Mouse (Mus musculus) adrenal gland, postnatal 14 days (tissue): ENCODE data around the gene Il18rap. TPM values are rescaled to one million over a fixed set of nuclear protein-coding genes. Genes with fewer than 3 reads are reported as not detected.
A peak's percentile ranks its signal among the peaks of the same experiment; 100 is the strongest.

ENCODE experiments used
- DNase-seq: peaks from one replicate; pipeline ENCODE4 v3.0.0; 2021; ENCODE audit warnings: mixed read lengths
- long read RNA-seq, 2 experiments: library from polyadenylated mRNA; stranded (forward); transcript quantifications; one replicate each; pipeline ENCODE4 v2.0.0; 2021
- total RNA-seq: library from RNA; stranded (reverse); gene quantifications from 2 replicates; pipeline ENCODE4 v1.2.3, GENCODE M21; 2021

The Il18rap gene
- 0.37 and 1.5 TPM in 2 replicates for total RNA-seq
- long read RNA-seq, experiment 1: 0 reads
- long read RNA-seq, experiment 2: 0 reads

DNA sequence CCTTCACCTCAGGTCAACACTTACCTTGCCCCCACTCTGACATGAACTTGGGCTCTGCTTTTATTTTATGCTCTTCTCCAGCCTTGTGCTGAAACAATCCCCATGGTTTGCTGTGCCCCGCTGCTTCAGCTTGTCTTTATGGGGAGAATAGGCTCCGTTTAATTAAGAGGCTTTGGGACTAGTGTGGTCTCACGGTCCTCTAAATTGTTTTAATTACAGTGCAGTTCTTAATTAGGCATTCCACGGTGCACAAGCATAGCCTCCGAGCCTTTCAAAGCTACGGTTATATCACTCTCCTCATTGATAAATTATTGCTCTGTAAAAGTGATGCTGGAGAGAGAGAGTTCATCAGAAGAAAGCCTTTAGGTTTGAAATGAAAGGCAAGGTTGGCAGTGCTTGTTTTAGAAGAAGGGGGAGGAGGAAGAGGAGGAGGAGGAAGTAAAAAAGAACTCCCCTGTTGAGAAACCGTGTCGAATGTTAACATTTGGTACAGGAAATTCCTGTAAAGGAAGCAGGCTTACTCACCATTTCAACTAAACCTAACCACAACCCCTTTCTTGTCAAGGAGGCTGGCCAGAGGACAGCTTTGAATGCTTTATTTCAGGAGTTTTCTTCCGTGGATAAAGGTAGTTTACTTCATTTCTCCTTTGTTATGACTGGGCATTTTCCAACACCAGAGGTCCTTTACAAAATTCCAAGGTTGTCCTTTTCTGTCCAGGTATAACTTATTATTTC is at the start of gene Il18rap:
TSS of gene Il18rap (plus strand) at position 512 of the 735 bp plus-strand sequence.
- DNase-seq: no peak

DNA sequence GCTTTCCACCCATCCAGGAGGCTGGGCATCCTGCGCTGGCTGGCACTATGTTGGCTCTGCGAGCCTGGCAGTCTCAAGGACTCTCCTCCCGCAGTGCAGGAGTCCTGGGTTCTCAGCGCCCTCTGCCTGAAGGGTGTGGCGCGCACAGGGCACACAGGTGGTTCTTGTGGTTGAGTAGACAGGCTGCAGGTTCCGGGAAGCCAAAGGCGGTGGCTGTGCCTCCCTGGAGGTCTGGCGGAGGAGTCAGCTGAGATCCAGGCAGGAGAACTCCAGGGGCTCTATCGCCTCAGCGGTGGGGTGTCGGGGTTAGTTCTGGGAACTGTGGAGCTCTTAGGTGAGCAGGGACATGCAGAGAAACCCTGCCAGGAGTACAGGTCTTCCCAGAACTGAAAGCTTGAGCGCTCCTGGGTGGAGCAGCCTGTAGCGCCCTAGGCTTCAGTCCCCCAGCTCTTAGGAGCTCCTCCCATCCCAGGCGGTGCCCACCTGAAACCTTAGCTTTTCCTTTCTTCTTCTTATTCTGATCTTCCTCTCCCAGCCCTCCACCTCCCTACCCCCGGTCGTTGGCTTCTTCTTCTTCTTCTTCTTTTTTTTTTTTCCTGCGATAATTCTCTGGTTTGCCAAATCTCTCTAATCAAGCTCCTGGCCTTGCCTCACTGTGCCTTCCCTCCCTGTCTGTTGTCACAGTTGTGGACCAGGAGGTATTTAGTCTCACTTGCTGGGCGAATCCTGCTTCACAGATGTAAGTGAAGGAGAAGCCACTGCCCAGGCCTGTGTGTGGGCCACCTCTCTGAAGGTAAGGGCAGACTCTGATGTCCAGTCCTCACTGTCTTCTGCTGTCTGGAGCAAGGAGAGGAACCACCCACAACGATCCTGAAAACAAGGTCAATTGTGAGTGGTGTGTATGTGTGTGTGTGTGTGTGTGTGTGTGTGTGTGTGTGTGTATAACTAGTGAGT is 49.4 kb upstream of the Il18rap start, which contains the start of gene Il18r1:
TSS of gene Il18r1 (plus strand) at position 76 of the 954 bp plus-strand sequence.
- DNase-seq: peak; percentile 18

DNA sequence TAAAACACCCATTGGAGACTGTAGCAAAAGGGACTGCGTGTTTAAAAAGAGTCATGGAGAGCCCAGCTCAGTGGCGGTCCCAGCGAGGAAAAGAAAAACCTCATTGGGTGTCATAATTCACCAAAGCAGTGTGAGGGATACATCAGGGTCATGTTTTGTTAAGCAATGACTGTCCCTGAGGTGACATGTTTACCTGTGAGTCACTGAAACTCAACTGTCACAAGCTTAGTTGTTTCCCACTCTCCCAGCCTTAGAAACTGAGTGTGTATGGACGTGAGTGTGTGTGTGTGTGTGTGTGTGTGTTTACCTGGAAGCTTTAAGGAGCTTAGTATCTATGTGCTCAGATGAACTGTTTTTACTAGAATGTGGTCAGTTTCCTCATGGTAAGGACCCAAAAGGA is 47.9 kb upstream of the Il18rap start:
- no peak for DNase-seq

DNA sequence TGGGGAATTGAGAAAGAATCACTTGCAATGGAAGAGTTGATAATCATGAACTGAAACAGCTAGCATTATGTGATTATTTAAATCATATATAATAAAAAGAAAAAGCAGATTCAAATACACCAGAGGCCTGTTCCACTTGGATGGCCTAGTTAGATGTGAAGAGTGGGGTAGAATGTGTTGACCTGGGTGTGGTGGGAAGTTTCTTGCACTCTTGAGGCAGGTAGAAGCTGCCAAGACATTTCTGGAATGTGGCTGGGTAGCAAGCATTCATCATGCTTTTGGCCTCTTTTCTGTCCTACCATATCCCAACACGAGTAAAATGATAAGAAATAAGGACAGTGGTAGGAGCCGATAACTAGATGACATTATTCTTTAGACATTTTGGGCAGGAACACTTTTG is 46.4 kb upstream of the Il18rap start:
- no peak for DNase-seq

DNA sequence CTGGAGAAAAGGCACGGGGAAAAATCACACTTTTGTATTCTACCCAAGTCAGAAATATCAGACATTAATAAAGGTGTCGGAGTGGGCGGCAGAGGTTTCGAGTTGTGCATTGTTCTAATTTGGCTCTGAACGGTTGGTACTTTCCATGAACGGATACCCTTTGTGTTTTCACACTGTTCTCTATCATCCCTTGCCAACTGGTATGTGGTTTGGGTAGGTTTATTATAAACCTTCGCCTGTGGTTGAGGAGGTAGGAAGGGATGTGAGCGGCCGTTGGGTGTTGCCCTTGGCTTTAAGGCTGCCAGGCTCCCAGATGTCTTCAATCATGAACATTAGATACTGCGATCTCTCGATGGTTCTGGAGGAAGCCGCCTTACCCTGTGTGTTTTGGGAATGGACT is 45.3 kb upstream of the Il18rap start:
- DNase-seq: no peak

DNA sequence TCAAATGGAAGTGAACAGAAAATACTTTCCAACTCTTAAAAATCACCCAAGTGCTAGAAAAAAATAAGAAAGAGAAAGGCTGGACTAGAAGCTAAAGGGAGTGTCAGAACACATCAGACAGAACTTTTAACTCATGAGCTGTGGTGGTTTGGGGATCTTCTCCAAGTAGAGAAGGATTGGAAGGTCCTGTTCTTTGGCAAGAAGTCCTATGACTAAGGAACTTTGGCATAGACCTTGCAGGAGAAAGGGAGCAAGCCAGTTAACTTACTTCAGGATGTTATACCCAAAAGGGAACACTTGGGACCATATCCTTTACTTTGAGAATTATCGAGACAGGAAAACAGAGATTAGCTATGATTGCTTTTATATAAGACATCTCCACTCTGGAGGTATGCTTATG is 42.8 kb upstream of the Il18rap start:
- no peak for DNase-seq

DNA sequence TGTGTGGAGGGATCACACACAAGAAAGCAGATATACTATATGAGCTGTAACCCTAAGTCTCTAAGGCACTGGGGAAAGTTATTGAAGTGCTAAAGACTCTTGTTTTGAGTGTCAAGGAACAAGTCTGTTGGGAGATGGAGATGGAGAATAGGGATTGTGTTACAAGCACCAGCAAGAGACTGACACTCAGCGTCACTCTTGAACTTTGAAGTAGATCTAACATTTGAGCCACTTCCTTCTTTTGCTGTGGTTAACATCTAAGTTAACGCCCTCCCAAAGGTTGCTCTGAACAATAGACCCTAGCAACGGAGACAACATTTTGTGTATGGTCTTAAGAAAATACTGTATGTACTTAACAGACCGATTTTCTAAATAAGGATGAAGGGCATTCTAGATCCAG is 41.5 kb upstream of the Il18rap start:
- DNase-seq: no peak

DNA sequence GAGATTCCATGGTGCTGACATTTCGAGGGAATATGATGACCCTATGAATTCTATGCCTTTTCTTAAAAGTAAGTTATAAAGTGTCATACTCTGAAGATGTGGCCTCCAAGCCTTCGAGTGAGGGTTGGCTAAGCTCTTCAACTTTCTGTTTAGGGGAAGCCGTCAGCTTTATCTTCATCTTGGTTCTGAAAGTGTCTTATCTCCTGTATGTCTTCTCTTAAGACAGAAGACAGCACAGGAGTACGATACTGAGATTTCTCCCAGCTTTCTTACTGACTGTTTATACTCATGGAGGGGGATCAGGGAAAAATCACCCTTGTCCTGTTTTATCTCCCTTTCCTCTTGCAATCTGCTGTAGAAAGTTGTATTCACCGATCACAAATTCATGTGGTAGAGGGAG is 40.8 kb upstream of the Il18rap start:
- no peak for DNase-seq

DNA sequence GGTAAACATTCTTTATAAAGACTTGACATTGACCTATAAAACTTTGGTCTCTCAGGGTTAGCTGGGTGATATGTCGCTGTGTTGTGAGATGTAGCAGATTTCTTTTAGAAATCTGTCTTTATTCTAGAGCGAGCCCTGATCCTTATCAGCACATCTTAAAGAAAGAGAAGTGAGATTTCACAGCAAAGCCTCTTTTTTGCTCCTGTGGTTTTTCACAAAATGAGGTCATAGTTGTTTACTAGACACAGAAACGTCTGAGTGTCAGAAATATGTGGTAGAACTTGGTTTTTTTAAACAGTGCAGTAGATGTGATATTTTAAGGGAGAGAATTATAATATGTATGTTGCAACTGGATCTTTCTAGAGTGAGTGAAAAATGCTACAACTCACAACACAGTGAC is 39.5 kb upstream of the Il18rap start:
- no peak for DNase-seq

DNA sequence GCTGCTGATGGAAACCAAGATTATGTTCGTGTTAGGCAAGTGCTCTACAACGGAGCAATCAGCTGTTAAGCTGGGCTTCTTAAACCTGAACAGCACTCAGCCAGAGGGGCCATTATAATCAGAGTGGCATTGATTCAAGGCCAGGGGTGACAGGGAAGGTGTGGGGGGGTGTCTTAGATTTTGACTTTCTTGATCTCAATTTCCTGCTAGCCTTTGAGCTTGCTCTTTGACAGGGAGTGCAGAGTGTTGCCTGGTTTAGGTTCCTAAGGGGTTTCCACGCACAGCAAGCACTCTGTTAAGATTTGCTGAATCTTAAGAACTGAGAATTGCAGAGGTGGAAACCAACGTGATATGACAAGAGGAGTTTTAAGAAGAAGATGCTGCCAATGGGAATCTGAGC is 38.4 kb upstream of the Il18rap start:
- no peak for DNase-seq

DNA sequence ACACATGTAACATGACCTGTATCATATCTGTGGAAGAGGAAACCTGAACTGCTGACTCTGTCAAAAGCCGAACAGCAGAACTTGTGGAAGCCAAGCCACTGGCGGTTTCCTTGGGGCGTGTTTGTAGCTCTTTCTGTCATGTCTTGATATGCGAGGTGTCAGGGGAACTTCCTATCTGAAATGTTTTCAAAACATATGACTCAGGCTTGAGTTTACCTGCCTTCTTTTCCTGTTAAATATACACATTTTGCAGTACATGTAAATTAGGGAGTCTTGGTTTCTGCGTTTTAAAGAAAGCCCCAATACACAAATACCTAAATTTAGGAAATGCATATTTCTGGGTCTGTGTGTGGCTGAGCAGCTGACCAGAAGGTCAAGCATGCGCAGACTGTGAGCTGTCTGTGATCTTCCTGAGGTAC is 35.6 kb upstream of the Il18rap start:
- no peak for DNase-seq

DNA sequence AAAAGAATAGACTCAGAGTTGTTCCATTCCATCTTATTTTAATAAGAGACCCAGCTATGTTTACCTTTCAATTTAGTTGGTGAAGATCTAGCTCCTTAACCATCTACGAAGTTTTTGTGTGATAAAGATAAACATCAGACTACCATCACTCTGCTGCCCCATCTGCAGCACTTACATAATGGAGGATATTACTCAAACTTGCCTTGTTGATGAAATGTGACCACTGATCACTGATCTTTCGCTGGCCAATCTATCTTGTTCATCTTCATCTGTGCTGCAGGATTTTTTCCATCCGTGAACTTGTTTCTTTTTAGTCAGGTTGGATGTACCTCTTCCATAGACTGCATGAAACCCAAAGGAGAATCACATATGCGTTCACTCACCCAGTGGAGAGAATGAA is 20.6 kb upstream of the Il18rap start:
- no peak for DNase-seq

DNA sequence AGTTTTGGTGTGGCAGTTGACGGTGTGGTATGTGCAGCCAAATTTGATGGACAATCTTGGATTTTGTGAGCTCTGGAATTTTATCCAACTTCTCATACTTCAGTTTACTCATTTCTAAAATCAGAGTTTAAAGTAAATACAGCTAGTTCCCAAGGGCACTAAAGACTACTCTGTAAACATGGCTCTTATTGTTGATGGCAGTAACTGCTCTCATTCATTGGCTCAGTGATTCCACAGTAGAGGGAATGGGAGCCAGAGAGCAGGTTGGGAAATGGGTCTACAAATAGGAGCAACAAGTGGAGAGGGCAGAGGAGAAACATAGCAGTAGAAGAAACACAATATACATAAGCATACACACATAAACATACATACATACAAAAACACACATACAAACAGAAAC is 15.5 kb upstream of the Il18rap start:
- DNase-seq: no peak

DNA sequence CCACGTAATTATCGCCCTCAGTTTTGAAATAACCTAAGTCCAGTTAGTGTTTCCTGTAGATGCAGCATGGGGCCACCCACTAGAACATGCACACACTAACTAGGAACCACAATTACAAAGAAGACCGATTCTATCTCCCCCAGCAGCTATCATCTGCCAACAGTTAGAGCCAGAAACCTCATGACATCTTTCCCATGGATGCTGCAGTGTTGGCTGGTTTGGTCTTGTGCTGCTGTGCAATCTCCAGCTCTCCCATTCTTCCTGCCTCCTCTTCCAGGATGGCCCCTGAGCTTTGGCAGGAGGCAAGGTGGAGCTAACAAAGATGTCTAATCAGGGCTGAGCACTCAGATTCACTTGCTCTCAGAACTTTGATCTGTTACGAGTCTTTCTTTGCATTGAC is 14.0 kb upstream of the Il18rap start:
- no peak for DNase-seq

DNA sequence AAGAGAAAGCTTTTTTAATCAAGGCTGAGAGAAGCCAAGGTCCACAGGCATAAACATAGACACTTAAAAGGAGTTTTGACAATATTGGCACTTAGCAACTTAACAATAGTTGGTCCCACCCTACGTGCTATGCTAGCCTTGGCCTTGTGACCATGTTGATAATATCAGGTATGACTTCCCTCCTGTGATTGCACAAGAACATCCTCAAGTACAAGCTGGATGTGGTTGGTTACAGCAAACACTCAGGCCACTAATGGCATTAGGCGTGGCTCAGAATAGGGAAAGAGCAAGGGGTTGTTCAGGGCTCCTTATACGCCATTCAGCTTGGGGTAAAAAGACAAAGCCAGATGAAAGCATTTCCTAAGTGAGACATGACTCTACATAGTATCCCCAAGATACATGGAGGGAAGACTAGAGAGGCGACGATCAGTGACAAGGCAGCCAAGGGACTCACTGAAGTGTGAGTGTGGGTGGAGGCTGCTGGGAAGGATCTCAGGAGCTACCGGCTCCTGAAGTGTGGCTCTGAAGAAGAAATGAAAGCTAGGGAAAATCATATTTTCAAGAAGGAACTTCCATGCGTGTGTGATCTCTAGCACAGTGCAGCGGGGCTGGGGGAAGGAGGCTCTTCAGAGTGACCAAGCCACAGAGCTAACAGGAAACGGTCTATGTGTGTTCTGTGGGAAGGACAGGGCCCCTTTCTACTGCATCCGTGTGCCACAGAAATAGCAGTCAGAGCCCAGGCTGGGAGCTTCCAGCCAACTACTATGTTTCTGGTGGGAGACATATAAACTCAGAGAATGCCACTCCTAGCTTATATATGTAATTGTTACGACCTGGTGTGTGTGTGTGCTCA is 13.4 kb upstream of the Il18rap start:
- DNase-seq: no peak

DNA sequence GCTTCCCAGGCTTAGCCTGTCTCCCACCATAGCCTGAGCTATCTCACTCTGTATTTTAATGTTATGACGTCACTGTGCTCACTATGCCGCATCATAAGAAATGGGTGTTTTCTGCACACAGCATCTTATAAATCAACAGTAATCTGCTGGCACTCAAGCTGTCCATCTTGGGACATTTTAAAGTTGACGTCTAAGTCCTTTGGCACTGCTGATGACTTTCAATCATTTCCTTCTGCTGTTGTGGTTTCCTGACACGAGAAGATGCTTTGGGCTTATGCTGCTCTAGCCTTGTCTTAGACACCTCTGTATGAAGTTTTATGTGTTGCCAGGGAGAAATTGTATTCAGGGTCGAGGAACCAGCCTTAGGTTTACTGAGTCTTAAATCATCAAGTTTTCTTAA is 10.6 kb upstream of the Il18rap start:
- DNase-seq: no peak

DNA sequence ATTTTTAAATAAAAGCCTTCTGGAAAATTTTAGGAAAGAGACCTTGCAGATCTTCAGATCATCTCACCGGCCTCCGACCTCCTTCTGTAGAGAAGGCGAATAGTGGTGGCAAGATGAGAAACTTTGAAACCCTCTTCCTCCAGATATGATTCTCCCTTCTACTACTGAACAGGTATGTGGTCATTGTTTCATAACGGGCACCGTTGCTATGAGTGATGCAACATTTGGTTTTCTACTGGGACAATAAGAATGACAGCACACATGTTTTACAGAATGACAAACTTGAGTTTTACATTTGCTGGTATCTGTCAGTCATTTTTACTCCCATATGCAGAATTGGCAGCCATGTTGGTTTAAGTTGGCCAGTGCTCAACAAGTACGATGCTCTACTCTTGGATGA is 1.2 kb downstream of the Il18rap start:
- no peak for DNase-seq

DNA sequence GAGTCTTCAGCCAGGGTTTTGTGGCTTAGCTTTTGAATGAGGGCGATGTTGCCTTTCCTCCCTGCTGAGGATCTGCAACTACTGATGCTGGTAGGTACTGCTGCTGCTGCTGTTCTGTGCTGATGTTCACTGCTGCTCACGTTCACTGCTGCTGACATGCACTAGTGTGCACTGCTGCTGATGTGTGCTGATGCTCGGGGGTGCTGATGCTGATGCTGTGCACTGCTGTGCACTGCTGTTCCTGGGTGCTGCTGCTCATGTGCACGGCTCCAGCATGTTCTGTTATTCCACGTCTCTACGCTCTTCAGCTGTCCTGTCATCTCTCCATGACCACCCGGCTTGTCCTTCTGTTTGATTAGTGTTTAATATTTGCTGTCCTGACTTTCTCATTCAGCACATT is 7.8 kb downstream of the Il18rap start:
- DNase-seq: no peak

DNA sequence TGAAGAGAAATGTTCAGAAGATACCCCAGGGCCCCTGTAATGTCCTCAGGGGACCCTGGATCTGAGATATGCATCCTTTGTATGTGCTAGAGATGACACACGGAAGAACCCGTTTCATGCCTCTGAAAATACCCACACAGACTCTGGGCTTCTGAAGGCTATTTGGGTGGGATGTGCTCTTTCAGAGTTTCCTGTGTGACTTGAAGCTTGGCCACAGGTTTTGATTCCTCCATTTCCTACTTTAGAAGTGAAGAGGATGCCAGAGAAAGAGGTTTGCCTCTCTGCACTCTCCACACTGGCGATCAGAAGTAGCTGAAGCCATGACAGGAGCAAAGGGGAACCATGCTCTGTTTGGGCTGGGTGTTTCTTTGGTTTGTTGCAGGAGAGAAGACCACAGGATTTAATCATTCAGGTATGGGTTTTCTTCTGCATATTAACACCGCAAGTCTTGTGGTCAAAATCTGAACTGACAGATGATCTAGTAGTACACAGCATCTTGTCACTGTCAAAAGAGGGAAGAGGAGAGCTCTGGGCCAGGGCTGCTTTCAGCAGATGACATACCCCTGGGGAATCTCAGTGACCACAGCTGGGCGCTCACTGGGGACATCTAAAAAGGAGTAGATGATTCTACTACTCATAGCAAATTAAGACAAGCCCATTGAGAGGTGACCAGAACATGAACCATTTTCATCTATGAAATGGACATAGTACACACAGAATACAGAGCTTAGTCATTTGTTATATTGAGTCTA is 9.0 kb downstream of the Il18rap start:
- DNase-seq: no peak

DNA sequence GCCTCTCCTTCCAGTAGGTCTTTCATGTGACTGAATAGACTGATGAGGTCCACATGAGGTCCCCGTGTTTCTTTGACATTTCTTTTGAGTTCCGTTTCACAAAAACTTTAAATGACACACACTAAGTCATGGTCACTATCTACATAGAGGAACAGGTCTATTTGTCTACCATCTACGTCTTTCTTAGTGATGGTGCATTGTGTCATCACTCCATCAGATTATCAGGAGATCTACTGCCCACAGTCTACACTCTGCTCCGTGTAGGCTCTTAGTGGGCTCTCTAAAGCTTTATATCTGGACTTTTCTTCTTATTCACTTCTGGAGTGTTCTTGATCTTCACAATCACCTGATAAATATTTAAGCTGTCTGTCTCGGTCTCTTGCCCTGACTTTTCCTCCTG is 14.1 kb downstream of the Il18rap start:
- DNase-seq: no peak

DNA sequence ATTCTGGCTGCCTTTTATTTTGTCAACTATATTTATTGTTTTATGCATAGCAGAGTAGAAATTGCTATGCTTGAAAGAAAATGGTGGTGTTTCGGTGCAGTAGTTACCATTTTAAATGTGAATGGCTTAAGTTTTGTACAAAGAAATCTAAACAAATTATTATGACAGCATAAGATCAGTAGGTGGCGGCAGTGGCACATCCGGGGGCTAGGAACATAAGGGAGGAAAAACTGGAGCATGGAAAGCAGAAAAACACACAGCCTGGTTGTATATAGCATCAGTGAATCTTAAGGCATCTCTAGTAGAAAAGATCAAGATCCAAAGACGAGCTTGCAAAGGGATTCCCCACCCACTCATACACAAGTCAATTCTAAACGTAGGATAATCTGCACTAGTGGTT is 22.4 kb downstream of the Il18rap start:
- no peak for DNase-seq

DNA sequence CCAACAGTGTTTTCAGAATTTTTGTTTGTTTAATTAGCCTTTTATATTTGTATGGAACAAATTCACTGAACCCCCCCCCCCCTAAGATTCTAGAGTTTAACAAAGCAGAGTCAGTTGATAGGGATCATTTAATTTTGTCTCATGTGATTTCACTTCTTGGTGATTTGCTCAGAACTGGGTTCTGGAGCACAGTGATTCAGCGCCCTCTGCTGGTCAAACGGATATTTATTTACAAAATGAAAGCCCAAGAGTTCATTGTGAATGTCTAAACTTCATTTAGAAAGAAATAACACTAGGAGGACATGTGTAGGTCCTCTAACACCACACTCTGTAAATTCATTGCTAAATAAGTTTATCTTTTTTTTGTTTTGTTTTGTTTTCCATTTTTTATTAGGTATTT is 29.5 kb downstream of the Il18rap start:
- peak; percentile 69 for DNase-seq
